11 mouse cellular contexts compared by ENCODE assay signal in the genomic region with DNA sequence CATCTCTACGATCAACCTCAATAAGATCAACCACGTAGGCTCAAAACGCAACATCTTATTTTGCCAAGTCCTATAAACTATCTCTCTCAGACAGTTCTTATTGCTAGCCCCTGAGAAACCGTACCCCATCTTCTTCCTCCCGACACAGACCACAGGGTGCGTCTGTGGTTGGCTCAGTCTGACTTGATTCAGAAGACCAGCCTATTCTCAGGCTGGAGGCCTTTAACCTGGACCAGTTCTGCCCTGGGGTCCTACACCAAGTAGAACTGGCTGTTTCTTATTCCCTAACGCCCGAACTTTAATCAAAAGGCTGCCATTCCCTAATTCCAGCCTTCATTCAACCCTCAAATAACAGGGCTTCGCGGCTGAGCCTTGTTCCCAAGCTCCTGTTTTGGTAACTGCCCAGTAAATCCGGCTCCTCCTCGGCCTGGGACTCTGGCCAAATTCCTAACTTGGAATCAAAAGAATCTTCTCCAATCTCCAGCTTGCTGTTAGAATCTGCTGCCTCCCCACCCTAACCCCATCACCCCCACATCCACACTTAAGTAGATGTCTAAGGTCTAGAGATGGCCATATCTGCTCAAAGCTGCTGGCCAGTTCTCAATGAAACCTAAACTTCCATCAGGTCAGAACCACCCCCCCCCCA.
DNase-seq lines count a peak whose midpoint lies in the region; ATAC-seq lines count a peak whose summit lies in the region.
"Had no signal": no experiment of that assay in that cellular context is flagged by ENCODE, and none has a peak within 500 bp of the region (broad histone marks: within the 10 kb centered on the region; RNA-seq: fewer than 3 reads in every experiment).

No protein-coding gene starts in this region.

- DNase-seq in heart, adult 18-20 months: peak; percentile 54 to 59
- DNase-seq in urinary bladder, postnatal 4 days (ENCODE audit: low spot score in 2 of 2): peak; percentile 36 to 65
- DNase-seq in urinary bladder, adult 18-20 months (ENCODE audit: low spot score in 2 of 2): no peak
- DNase-seq in kidney, postnatal 25 days: peak; percentile 72 to 79
- no peak for DNase-seq in c-Kit-positive CD71-positive TER-119-positive erythroid progenitor cells, embryonic 14.5 days (ENCODE audit: low spot score)
- no peak for DNase-seq in thymus, postnatal 25 days
- DNase-seq: thymus, postnatal 4 days had no signal

- H3K36me3 ChIP-seq in heart, embryonic 11.5 days (ENCODE audit: control insufficient read depth, insufficient read depth, low read length): no peaks in the 10 kb centered on the region

- no peak overlapping the region for H3K4me3 ChIP-seq in heart, embryonic 11.5 days (ENCODE audit: low read depth, low read length)

- H3K4me1 ChIP-seq in heart, embryonic 11.5 days (ENCODE audit: control insufficient read depth, insufficient read depth, low read length): peaks cover 3% of the 10 kb centered on the region

- H3K4me2 ChIP-seq in heart, embryonic 11.5 days: no peak overlapping the region

- 74% methylated on average over 12 of the region's 12 CpGs for WGBS in heart, embryonic 11.5 days (ENCODE audit: insufficient replicate concordance)

- no peak overlapping the region for H3K27ac ChIP-seq in heart, embryonic 11.5 days (ENCODE audit: low read depth, low read length)
- H3K27ac ChIP-seq: macrophage had no signal

- ATAC-seq in heart, embryonic 11.5 days (replicated peaks; ENCODE audit: insufficient number of reproducible peaks, low FRiP score, low TSS enrichment): no peak
- no peak for ATAC-seq in erythroid progenitor cell, adult 5-6 weeks (replicated peaks; ENCODE audit: low FRiP score, poor library complexity, severe bottlenecking)

- H3K27me3 ChIP-seq in heart, embryonic 11.5 days (ENCODE audit: control insufficient read depth, insufficient read depth, low read length): peaks cover 28% of the 10 kb centered on the region
- H3K27me3 ChIP-seq: CH12.LX had no signal

- H3K9me3 ChIP-seq in heart, embryonic 11.5 days (replicated peaks; ENCODE audit: control insufficient read depth, low read length): no peaks in the 10 kb centered on the region

- H3K9ac ChIP-seq in heart, embryonic 11.5 days (ENCODE audit: low read depth, low read length): no peak overlapping the region

Comparison
In these comparisons a context has a peak if more than half of its experiments do, and no peak if none do; other contexts are left out.
1. DNase-seq: peak in heart, adult 18-20 months (2 of 2), urinary bladder, postnatal 4 days (2 of 2) and kidney, postnatal 25 days (2 of 2); none in urinary bladder, adult 18-20 months (0 of 2), c-Kit-positive CD71-positive TER-119-positive erythroid progenitor cells, embryonic 14.5 days (single experiment) and thymus, postnatal 25 days (single experiment).